Mouse (Mus musculus) kidney, adult 2 months (tissue): ENCODE results near the gene Gm7970.
"Not testable (repeated sequence)": the region's sequence is repeated elsewhere in the genome, so short reads cannot be mapped to it uniquely, and the experiment has no call there.

Experiments used
- CTCF ChIP-seq: fragments of 200-500 bp; conservative IDR thresholded peaks from 2 replicates; pipeline ENCODE4 v1.5.1; 2011; ENCODE audit warnings: low read depth, mild to moderate bottlenecking, control low read depth, low read length, moderate library complexity, mixed read lengths; ENCODE audit not compliant: insufficient read depth, insufficient read length
- POLR2A ChIP-seq: fragments of 200-500 bp; IDR thresholded peaks from one replicate; pipeline ENCODE4 v1.6.1; 2011; ENCODE audit warnings: low read depth, low read length, control low read depth

DNA sequence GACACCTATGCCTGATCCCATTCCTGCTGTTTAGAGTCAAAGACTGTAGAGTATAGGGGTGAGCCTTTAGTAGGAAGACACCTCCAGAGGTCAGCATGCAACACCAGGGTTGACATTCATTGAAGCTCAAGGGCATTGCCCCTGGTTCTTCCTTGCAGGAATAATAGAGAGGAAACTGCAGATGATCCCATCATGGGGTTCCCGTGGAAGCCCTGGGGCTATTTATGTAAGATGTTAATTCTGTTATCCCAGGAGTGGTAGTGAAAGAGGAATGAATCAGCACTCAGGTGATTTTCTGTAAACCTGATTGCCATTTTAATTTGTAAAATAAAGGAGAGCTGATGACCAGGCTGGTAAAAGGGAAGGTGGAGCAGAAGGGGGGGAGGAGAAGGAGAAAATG, 31.0 kb upstream of the Gm7970 start:
- not testable (repeated sequence) for TF ChIP-seq POLR2A, CTCF
